Mouse (Mus musculus) effector memory CD4-positive, alpha-beta T cell, adult 5 months (primary cell): ENCODE measurements around the gene Faim. TPM values are rescaled to one million over a fixed set of nuclear protein-coding genes. Genes with fewer than 3 reads are reported as not detected.

Source experiments
- polyA plus RNA-seq: library from polyadenylated mRNA; unstranded; fragments of 100-300 nt; shearing (Covaris generic); gene quantifications from one replicate; pipeline ENCODE4 v1.2.1, GENCODE M21; 2017

Faim gene
- 40.7 TPM for polyA plus RNA-seq

GRCm38 (mm10) chr9:98985800-98986475, at the start of gene Faim:
Faim (plus strand) TSS chr9:98986373.

GRCm38 (mm10) chr9:98955103-98955715, 31.0 kb upstream of the Faim start, which contains the start of gene Foxl2:
Foxl2 (plus strand) TSS chr9:98955288.

GRCm38 (mm10) chr9:99035575-99035974, 49.4 kb downstream of the Faim start, which contains the start of gene Gm1123:
Gm1123 (minus strand) TSS chr9:99035715.

Other genes starting within 250 kb of the Faim start
- not detected for gene Prr23a1, start 143.9 kb upstream of the Faim start, polyA plus RNA-seq
- gene Prr23a2, start 129.9 kb upstream of the Faim start, polyA plus RNA-seq: not detected
- gene Prr23a3, start 121.6 kb upstream of the Faim start, polyA plus RNA-seq: not detected
- not detected for gene 7420426K07Rik, start 83.3 kb upstream of the Faim start, polyA plus RNA-seq
- gene Foxl2, start 31.1 kb upstream of the Faim start, polyA plus RNA-seq: not detected
- gene Gm1123, start 49.3 kb downstream of the Faim start, polyA plus RNA-seq: not detected
- 10.1 TPM for gene Pik3cb, start 154.2 kb downstream of the Faim start, polyA plus RNA-seq